Mouse (Mus musculus) lung, postnatal 36 days (tissue): ENCODE measurements at regions not wholly inside any gene's neighbourhood (a gene's known extent, or its start where the extent isn't known, plus 50 kb on each side); places are given as distances from the start of the nearest gene placed in this dataset.
"Not testable (repeated sequence)": the region's sequence is repeated elsewhere in the genome, so short reads cannot be mapped to it uniquely, and the experiment has no call there.

Source experiments
- DNase-seq: peaks from one replicate; pipeline ENCODE4 v3.0.0; 2022; ENCODE audit warnings: mixed read lengths

GRCm38 (mm10) chr8:8973769-8974168, 283.4 kb upstream of the Arglu1 start:
- no peak for DNase-seq

- no peak for DNase-seq
These were observed 283.0 kb upstream of the Arglu1 start for GRCm38 (mm10) chr8:8973334-8973733.

- DNase-seq: no peak
These were observed 280.5 kb upstream of the Arglu1 start for GRCm38 (mm10) chr8:8970776-8971175.

- no peak for DNase-seq
These were observed 280.0 kb upstream of the Arglu1 start for GRCm38 (mm10) chr8:8970346-8970745.

- DNase-seq: peak; percentile 79
These were observed 279.0 kb upstream of the Arglu1 start for GRCm38 (mm10) chr8:8969112-8969950.

GRCm38 (mm10) chr8:8966658-8967048, 276.3 kb upstream of the Arglu1 start:
- DNase-seq: no peak

- DNase-seq: no peak
These were observed 275.8 kb upstream of the Arglu1 start for GRCm38 (mm10) chr8:8965983-8966657.

GRCm38 (mm10) chr8:8960221-8960620, 269.9 kb upstream of the Arglu1 start:
- peak; percentile 57 for DNase-seq

- peak; percentile 15 for DNase-seq
These were observed 269.4 kb upstream of the Arglu1 start for GRCm38 (mm10) chr8:8959787-8960093.

GRCm38 (mm10) chr8:8959021-8959786, 268.9 kb upstream of the Arglu1 start:
- peak; percentile 64 for DNase-seq

GRCm38 (mm10) chr8:8958140-8958539, 267.8 kb upstream of the Arglu1 start:
- not testable (repeated sequence) for DNase-seq

- DNase-seq: peak; percentile 34
These were observed 261.9 kb upstream of the Arglu1 start for GRCm38 (mm10) chr8:8952212-8952611.

GRCm38 (mm10) chr8:8951186-8951585, 260.9 kb upstream of the Arglu1 start:
- DNase-seq: no peak

- DNase-seq: no peak
These were observed 257.3 kb upstream of the Arglu1 start for GRCm38 (mm10) chr8:8947516-8948161.

GRCm38 (mm10) chr8:8942991-8943390, 252.7 kb upstream of the Arglu1 start:
- DNase-seq: no peak

GRCm38 (mm10) chr8:8940899-8941298, 250.6 kb upstream of the Arglu1 start:
- DNase-seq: no peak

- no peak for DNase-seq
These were observed 248.2 kb upstream of the Arglu1 start for GRCm38 (mm10) chr8:8938536-8938935.

- no peak for DNase-seq
These were observed 242.1 kb upstream of the Arglu1 start for GRCm38 (mm10) chr8:8932466-8932865.

GRCm38 (mm10) chr8:8931746-8932145, 241.4 kb upstream of the Arglu1 start:
- DNase-seq: no peak

- DNase-seq: no peak
These were observed 237.9 kb upstream of the Arglu1 start for GRCm38 (mm10) chr8:8928074-8928862.

- no peak for DNase-seq
These were observed 231.1 kb upstream of the Arglu1 start for GRCm38 (mm10) chr8:8921446-8921845.
